Mouse (Mus musculus): ENCODE measurements around the gene Pdia4.
A peak's percentile ranks its signal among the peaks of the same experiment; 100 is the strongest.
"Not testable (repeated sequence)": the region's sequence is repeated elsewhere in the genome, so short reads cannot be mapped to it uniquely, and the experiment has no call there.

Gene Pdia4

GRCm38 (mm10) chr6:47810181-47810580 lies 3.0 kb downstream of the Pdia4 start:
- DNase-seq, result peak; percentile 24

- no peak for DNase-seq
Measured at GRCm38 (mm10) chr6:47809053-47809452, 4.2 kb downstream of the Pdia4 start.

- DNase-seq, result no peak
Measured at GRCm38 (mm10) chr6:47808545-47808944, 4.7 kb downstream of the Pdia4 start.

GRCm38 (mm10) chr6:47807419-47807818 lies 5.8 kb downstream of the Pdia4 start:
- no peak for DNase-seq

- no peak for DNase-seq
Measured at GRCm38 (mm10) chr6:47805520-47805919, 7.7 kb downstream of the Pdia4 start.

- DNase-seq, result peak; percentile 88
Measured at GRCm38 (mm10) chr6:47799079-47799478, 14.2 kb downstream of the Pdia4 start.

- DNase-seq, result peak; percentile 43
Measured at GRCm38 (mm10) chr6:47794106-47794830, 19.0 kb downstream of the Pdia4 start.

GRCm38 (mm10) chr6:47793284-47793683 lies 19.9 kb downstream of the Pdia4 start:
- no peak for DNase-seq

GRCm38 (mm10) chr6:47792533-47792932 lies 20.7 kb downstream of the Pdia4 start:
- no peak for DNase-seq

- DNase-seq, result no peak
Measured at GRCm38 (mm10) chr6:47790745-47791144, 22.5 kb downstream of the Pdia4 start.

- DNase-seq, result no peak
Measured at GRCm38 (mm10) chr6:47788821-47789220, 24.4 kb downstream of the Pdia4 start.

GRCm38 (mm10) chr6:47787941-47788736 lies 25.1 kb downstream of the Pdia4 start:
- DNase-seq, result peak; percentile 92

- DNase-seq, result no peak
Measured at GRCm38 (mm10) chr6:47784707-47785412, 28.4 kb downstream of the Pdia4 start.

GRCm38 (mm10) chr6:47781091-47781968 lies 31.9 kb downstream of the Pdia4 start:
- peak; percentile 83 for DNase-seq

GRCm38 (mm10) chr6:47780576-47781013 lies 32.6 kb downstream of the Pdia4 start:
- DNase-seq, result peak; percentile 17

GRCm38 (mm10) chr6:47771760-47772159 lies 41.5 kb downstream of the Pdia4 start:
- DNase-seq, result not testable (repeated sequence)

GRCm38 (mm10) chr6:47771113-47771512 lies 42.1 kb downstream of the Pdia4 start:
- DNase-seq, result not testable (repeated sequence)

GRCm38 (mm10) chr6:47769861-47770260 lies 43.4 kb downstream of the Pdia4 start:
- not testable (repeated sequence) for DNase-seq

GRCm38 (mm10) chr6:47768520-47768919 lies 44.7 kb downstream of the Pdia4 start:
- not testable (repeated sequence) for DNase-seq

GRCm38 (mm10) chr6:47767355-47767754 lies 45.9 kb downstream of the Pdia4 start:
- not testable (repeated sequence) for DNase-seq

- DNase-seq, result not testable (repeated sequence)
Measured at GRCm38 (mm10) chr6:47762686-47763085, 50.5 kb downstream of the Pdia4 start.

- DNase-seq, result not testable (repeated sequence)
Measured at GRCm38 (mm10) chr6:47759406-47759805, 53.8 kb downstream of the Pdia4 start.

Measured in embryo, embryonic 11 days (tissue).